Mouse (Mus musculus): ENCODE measurements around the gene Trim6. TPM values are rescaled to one million over a fixed set of nuclear protein-coding genes. Genes with fewer than 3 reads are reported as not detected.
A peak's percentile ranks its signal among the peaks of the same experiment; 100 is the strongest.

The Trim6 gene
- polyA plus RNA-seq (2014; fragmentation: Nextera tagmentation; extraction: Ambion mirVana): 0.62 and 1.1 TPM in 2 replicates

- H3K4me3 ChIP-seq (ENCODE audit: low read depth, low read length): peak within 1 kb of the TSS; percentile 37
- H3K27ac ChIP-seq (ENCODE audit: low read depth): no peak within 1 kb of the TSS
- peak; percentile 78 for DNase-seq
- peak; percentile 91; the same call in 1 of the 2 replicates for ATAC-seq (ENCODE audit: insufficient read depth)
- no peaks in the 10 kb centered on the region for H3K27me3 ChIP-seq (ENCODE audit: insufficient read depth, low read length)
- WGBS: 3% methylated on average over 37 of the region's 37 CpGs
- H3K4me2 ChIP-seq: peak within 1 kb of the TSS; percentile 63
- no peak for TF ChIP-seq CTCF (IDR thresholded peaks at IDR 0.05; ENCODE audit: low read depth)
- H3K9me3 ChIP-seq (ENCODE audit: low read depth, low read length): no peaks in the 10 kb centered on the region
- H3K36me3 ChIP-seq (ENCODE audit: insufficient read depth): no peaks in the 10 kb centered on the region
- no peaks in the 10 kb centered on the region; the same call in 1 of the 2 replicates for H3K4me1 ChIP-seq (ENCODE audit: insufficient read depth)
- peak within 1 kb of the TSS; percentile 50 for H3K9ac ChIP-seq
These were observed at the start of gene Trim6 for GRCm38 (mm10) chr7:104218701-104219569. Trim6 (plus strand) TSS chr7:104218793.

GRCm38 (mm10) chr7:104169634-104170204, 48.9 kb upstream of the Trim6 start:
- Histone ChIP-seq H3K36me3 (ENCODE audit: insufficient read depth) (no peaks in the 10 kb centered on the region), H3K9me3 (ENCODE audit: low read depth, low read length) (no peaks in the 10 kb centered on the region), H3K9ac (no peak overlapping the region), H3K4me1 (ENCODE audit: insufficient read depth) (no peaks in the 10 kb centered on the region), H3K27me3 (ENCODE audit: insufficient read depth, low read length) (no peaks in the 10 kb centered on the region), H3K27ac (ENCODE audit: low read depth) (no peak overlapping the region), H3K4me3 (ENCODE audit: low read depth, low read length) (no peak overlapping the region), H3K4me2 (no peak overlapping the region)
- 57% methylated on average over 6 of the region's 6 CpGs for WGBS
- DNase-seq (peak; percentile 16), ATAC-seq (ENCODE audit: insufficient read depth) (peak; percentile 28; the same call in 1 of the 2 replicates)
- no peak for TF ChIP-seq CTCF (IDR thresholded peaks at IDR 0.05; ENCODE audit: low read depth)

GRCm38 (mm10) chr7:104175085-104175484, 43.5 kb upstream of the Trim6 start:
- Histone ChIP-seq H3K4me1 (ENCODE audit: insufficient read depth) (no peaks in the 10 kb centered on the region), H3K4me2 (no peak overlapping the region), H3K27ac (ENCODE audit: low read depth) (no peak overlapping the region), H3K9ac (no peak overlapping the region), H3K4me3 (ENCODE audit: low read depth, low read length) (no peak overlapping the region), H3K27me3 (ENCODE audit: insufficient read depth, low read length) (no peaks in the 10 kb centered on the region), H3K36me3 (ENCODE audit: insufficient read depth) (no peaks in the 10 kb centered on the region), H3K9me3 (ENCODE audit: low read depth, low read length) (no peaks in the 10 kb centered on the region)
- DNase-seq: no peak
- WGBS: 60% methylated on average over 1 of the region's 1 CpGs
- no peak for TF ChIP-seq CTCF (IDR thresholded peaks at IDR 0.05; ENCODE audit: low read depth)
- no peak for ATAC-seq (ENCODE audit: insufficient read depth)

GRCm38 (mm10) chr7:104178422-104179054, 40.1 kb upstream of the Trim6 start:
- H3K4me3 ChIP-seq (ENCODE audit: low read depth, low read length): no peak overlapping the region
- H3K27me3 ChIP-seq (ENCODE audit: insufficient read depth, low read length): no peaks in the 10 kb centered on the region
- DNase-seq (no peak), ATAC-seq (ENCODE audit: insufficient read depth) (no peak)
- no peak overlapping the region for H3K27ac ChIP-seq (ENCODE audit: low read depth)
- no peak for TF ChIP-seq CTCF (IDR thresholded peaks at IDR 0.05; ENCODE audit: low read depth)
- no peaks in the 10 kb centered on the region for H3K36me3 ChIP-seq (ENCODE audit: insufficient read depth)
- 66% methylated on average over 5 of the region's 5 CpGs for WGBS
- H3K9ac ChIP-seq: no peak overlapping the region
- H3K4me1 ChIP-seq (ENCODE audit: insufficient read depth): no peaks in the 10 kb centered on the region
- H3K4me2 ChIP-seq: no peak overlapping the region
- no peaks in the 10 kb centered on the region for H3K9me3 ChIP-seq (ENCODE audit: low read depth, low read length)

GRCm38 (mm10) chr7:104179074-104179473, 39.5 kb upstream of the Trim6 start:
- Histone ChIP-seq H3K27ac (ENCODE audit: low read depth) (no peak overlapping the region), H3K27me3 (ENCODE audit: insufficient read depth, low read length) (no peaks in the 10 kb centered on the region), H3K36me3 (ENCODE audit: insufficient read depth) (no peaks in the 10 kb centered on the region), H3K4me1 (ENCODE audit: insufficient read depth) (no peaks in the 10 kb centered on the region), H3K9me3 (ENCODE audit: low read depth, low read length) (no peaks in the 10 kb centered on the region), H3K9ac (no peak overlapping the region), H3K4me3 (ENCODE audit: low read depth, low read length) (no peak overlapping the region), H3K4me2 (no peak overlapping the region)
- WGBS: 75% methylated on average over 1 of the region's 1 CpGs
- ATAC-seq (ENCODE audit: insufficient read depth): no peak
- TF ChIP-seq CTCF (IDR thresholded peaks at IDR 0.05; ENCODE audit: low read depth): no peak
- DNase-seq: no peak

- Histone ChIP-seq H3K4me3 (ENCODE audit: low read depth, low read length) (no peak within 1 kb of the TSS), H3K36me3 (ENCODE audit: insufficient read depth) (no peaks in the 10 kb centered on the region), H3K4me2 (no peak within 1 kb of the TSS), H3K27ac (ENCODE audit: low read depth) (no peak within 1 kb of the TSS), H3K9ac (no peak within 1 kb of the TSS), H3K4me1 (ENCODE audit: insufficient read depth) (no peaks in the 10 kb centered on the region), H3K9me3 (ENCODE audit: low read depth, low read length) (no peaks in the 10 kb centered on the region), H3K27me3 (ENCODE audit: insufficient read depth, low read length) (no peaks in the 10 kb centered on the region)
- DNase-seq: no peak
- no peak for TF ChIP-seq CTCF (IDR thresholded peaks at IDR 0.05; ENCODE audit: low read depth)
- WGBS: 95% methylated on average over 2 of the region's 2 CpGs
- ATAC-seq (ENCODE audit: insufficient read depth): no peak
These were observed 35.3 kb upstream of the Trim6 start, which contains the start of gene Olfr648 for GRCm38 (mm10) chr7:104183292-104183691. Olfr648 (minus strand) TSS chr7:104183392.

GRCm38 (mm10) chr7:104191275-104191674, 27.3 kb upstream of the Trim6 start:
- ATAC-seq (ENCODE audit: insufficient read depth) (no peak), DNase-seq (no peak)
- WGBS: 55% methylated on average over 9 of the region's 9 CpGs

More at GRCm38 (mm10) chr7:104191275-104191674, 27.3 kb upstream of the Trim6 start:
- Histone ChIP-seq H3K4me1 (ENCODE audit: insufficient read depth) (no peaks in the 10 kb centered on the region), H3K9ac (no peak overlapping the region), H3K27me3 (ENCODE audit: insufficient read depth, low read length) (no peaks in the 10 kb centered on the region), H3K36me3 (ENCODE audit: insufficient read depth) (no peaks in the 10 kb centered on the region), H3K4me2 (no peak overlapping the region), H3K4me3 (ENCODE audit: low read depth, low read length) (no peak overlapping the region), H3K27ac (ENCODE audit: low read depth) (no peak overlapping the region), H3K9me3 (ENCODE audit: low read depth, low read length) (no peaks in the 10 kb centered on the region)
- TF ChIP-seq CTCF (IDR thresholded peaks at IDR 0.05; ENCODE audit: low read depth): no peak
